Mouse (Mus musculus) limb, embryonic 11.5 days (tissue): ENCODE data around the gene Matn4. TPM values are rescaled to one million over a fixed set of nuclear protein-coding genes. Genes with fewer than 3 reads are reported as not detected.
A peak's percentile ranks its signal among the peaks of the same experiment; 100 is the strongest.

Experiments
- ATAC-seq: fragments of 200-750 bp; cut with Nextera tagmentation; 2 replicates; pipeline ENCODE4 v1.8.0; 2017; ENCODE audit warnings: low read depth; ENCODE audit not compliant: insufficient number of reproducible peaks, low FRiP score, low TSS enrichment
- DNase-seq: peaks from one replicate; pipeline ENCODE4 v3.0.0-alpha.2; 2015; ENCODE audit warnings: low spot score
- H3K27ac ChIP-seq: fragments of 300-500 bp; sonication (generic); replicated peaks from 2 replicates; pipeline ENCODE4 v1.5.1; 2014; ENCODE audit warnings: low read depth, mild to moderate bottlenecking, low read length
- H3K27me3 ChIP-seq: fragments of 300-500 bp; sonication (generic); 2 replicates; pipeline ENCODE4 v1.6.1; 2014; ENCODE audit warnings: mild to moderate bottlenecking, low read length, mixed read lengths; ENCODE audit not compliant: control insufficient read depth, insufficient read depth
- H3K36me3 ChIP-seq: fragments of 300-500 bp; sonication (generic); 2 replicates; pipeline ENCODE4 v1.6.1; 2014; ENCODE audit warnings: mild to moderate bottlenecking, low read length, moderate library complexity, mixed read lengths; ENCODE audit not compliant: control insufficient read depth, insufficient read depth
- H3K4me1 ChIP-seq: fragments of 300-500 bp; sonication (generic); 2 replicates; pipeline ENCODE4 v1.6.1; 2014; ENCODE audit warnings: low read length, mixed read lengths; ENCODE audit not compliant: control insufficient read depth, insufficient read depth
- H3K4me2 ChIP-seq: fragments of 300-500 bp; sonication (generic); 2 replicates; pipeline ENCODE4 v1.6.1; 2014; ENCODE audit warnings: low read depth, mild to moderate bottlenecking, moderate library complexity; ENCODE audit not compliant: severe bottlenecking
- H3K4me3 ChIP-seq: fragments of 300-500 bp; sonication (generic); 2 replicates; pipeline ENCODE4 v1.5.1; 2014; ENCODE audit warnings: low read depth, low read length
- H3K9ac ChIP-seq: fragments of 300-500 bp; sonication (generic); 2 replicates; pipeline ENCODE4 v1.6.1; 2014; ENCODE audit warnings: mild to moderate bottlenecking, low read length
- H3K9me3 ChIP-seq: fragments of 300-500 bp; sonication (generic); 2 replicates; pipeline ENCODE4 v1.6.1; 2016; ENCODE audit warnings: low read length; ENCODE audit not compliant: control insufficient read depth
- WGBS: fragments of 180-500 bp; shearing (Covaris S2); extraction: QIAGEN DNeasy Blood & Tissue Kit; methylation state at CpG from one replicate; pipeline ENCODE4 v1.1.7; 2014; 5-methylcytosine and 5-hydroxymethylcytosine counted together
- polyA plus RNA-seq: library from polyadenylated mRNA; unstranded; fragments of >200 nt; fragmentation: Nextera tagmentation; extraction: Ambion mirVana; gene quantifications from 2 replicates; pipeline ENCODE4 v1.2.1, GENCODE M21; 2014

Gene Matn4
- polyA plus RNA-seq, 1 experiment from 2014 or later = 3.6 TPM

DNA sequence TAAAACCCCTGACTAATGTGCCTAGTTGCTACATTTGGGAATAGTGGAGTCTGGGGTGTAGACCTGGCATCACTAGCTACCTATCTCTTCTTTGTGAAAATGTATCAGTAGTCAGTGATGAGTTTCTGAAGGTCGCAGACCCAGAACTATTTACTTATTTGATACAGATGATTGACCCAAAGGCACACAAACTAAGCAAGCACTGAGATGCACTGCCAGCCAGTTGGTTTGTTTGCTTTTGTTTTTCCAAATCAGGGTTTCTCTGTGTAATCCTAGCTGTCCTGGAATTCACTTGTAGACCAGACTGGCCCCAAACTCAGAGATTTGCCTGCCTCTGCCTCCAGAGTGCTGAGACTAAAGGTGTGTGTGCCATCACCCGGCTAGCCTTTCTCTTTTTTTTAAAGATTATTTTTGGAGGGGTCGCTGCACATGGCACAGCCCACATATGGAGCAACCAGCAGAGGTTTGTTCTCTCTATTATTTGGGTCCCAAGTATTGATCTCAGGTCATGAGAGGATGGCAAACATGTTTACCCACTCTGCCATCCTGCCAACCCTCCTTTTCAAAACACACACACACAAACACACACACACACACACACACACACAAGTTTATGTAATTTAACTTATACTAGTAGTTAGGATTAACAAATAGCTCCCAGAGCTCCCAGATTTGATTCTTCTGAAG is 40.6 kb upstream of the Matn4 start:
- WGBS = 85% methylated on average over 3 of the region's 3 CpGs
- no peaks in the 10 kb centered on the region for H3K9me3 ChIP-seq
- ATAC-seq (no peak), DNase-seq (no peak)
- H3K4me2 ChIP-seq = no peak overlapping the region
- no peak overlapping the region for H3K4me3 ChIP-seq
- H3K36me3 ChIP-seq = no peaks in the 10 kb centered on the region
- no peak overlapping the region for H3K9ac ChIP-seq
- peaks cover 9% of the 10 kb centered on the region; the same call in 1 of the 2 replicates for H3K4me1 ChIP-seq
- H3K27ac ChIP-seq = no peak overlapping the region
- H3K27me3 ChIP-seq = peaks cover 2% of the 10 kb centered on the region; the same call in 1 of the 2 replicates

DNA sequence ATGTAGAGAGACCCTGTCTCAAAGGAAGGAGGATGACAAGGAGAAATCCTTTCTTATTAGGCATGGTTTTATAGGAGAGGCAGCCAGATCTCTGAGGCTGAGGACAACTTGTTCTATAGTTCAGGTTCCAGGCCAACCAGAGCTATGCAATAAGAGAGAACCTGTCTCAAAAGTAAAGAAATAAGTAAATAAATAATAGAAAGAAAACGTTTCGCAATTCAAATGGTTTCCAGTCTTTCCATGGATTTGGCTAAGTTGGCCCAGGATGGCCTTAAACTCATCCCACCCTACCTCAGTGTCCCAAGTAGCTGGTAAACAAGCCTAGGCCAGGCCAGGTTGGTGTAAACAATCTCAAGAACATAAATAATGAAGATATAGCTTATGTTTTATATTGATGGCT is 39.7 kb upstream of the Matn4 start:
- no peaks in the 10 kb centered on the region for H3K36me3 ChIP-seq
- WGBS = 88% methylated on average over 2 of the region's 2 CpGs
- ATAC-seq = no peak

GRCm38 (mm10) chr2:164443460-164444000 is 38.6 kb upstream of the Matn4 start, which contains the start of gene Sdc4:
Gene Sdc4 (minus strand): TSS chr2:164443887.
- H3K4me2 ChIP-seq = peak within 1 kb of the TSS; percentile 92
- no peak for ATAC-seq
- H3K36me3 ChIP-seq = no peaks in the 10 kb centered on the region
- H3K27ac ChIP-seq = no peak within 1 kb of the TSS
- H3K4me1 ChIP-seq = peaks cover 11% of the 10 kb centered on the region
- no peak for DNase-seq
- H3K27me3 ChIP-seq = peaks cover 2% of the 10 kb centered on the region; the same call in 1 of the 2 replicates
- H3K9me3 ChIP-seq = no peaks in the 10 kb centered on the region
- WGBS = 8% methylated on average over 18 of the region's 18 CpGs
- peak within 1 kb of the TSS; percentile 61 for H3K4me3 ChIP-seq
- peak within 1 kb of the TSS; percentile 78 for H3K9ac ChIP-seq

More for the DNA sequence above, 39.7 kb upstream of the Matn4 start:
- DNase-seq = no peak
- Histone ChIP-seq H3K9ac (no peak overlapping the region), H3K4me1 (peaks cover 11% of the 10 kb centered on the region), H3K4me2 (no peak overlapping the region), H3K27me3 (peaks cover 2% of the 10 kb centered on the region; the same call in 1 of the 2 replicates), H3K27ac (no peak overlapping the region), H3K9me3 (no peaks in the 10 kb centered on the region), H3K4me3 (no peak overlapping the region)

GRCm38 (mm10) chr2:164443051-164443437 is 38.1 kb upstream of the Matn4 start:
- H3K9me3 ChIP-seq = no peaks in the 10 kb centered on the region
- no peak overlapping the region for H3K27ac ChIP-seq
- DNase-seq (peak; percentile 88), ATAC-seq (peak; percentile 85)
- peak overlapping the region; percentile 61 for H3K4me3 ChIP-seq
- H3K27me3 ChIP-seq = peaks cover 2% of the 10 kb centered on the region; the same call in 1 of the 2 replicates
- no peaks in the 10 kb centered on the region for H3K36me3 ChIP-seq
- peak overlapping the region; percentile 92 for H3K4me2 ChIP-seq
- peaks cover 11% of the 10 kb centered on the region for H3K4me1 ChIP-seq
- peak overlapping the region; percentile 78 for H3K9ac ChIP-seq
- WGBS = under 1% methylated on average over 26 of the region's 26 CpGs

GRCm38 (mm10) chr2:164442315-164443050 is 37.5 kb upstream of the Matn4 start:
- WGBS = 3% methylated on average over 29 of the region's 29 CpGs
- Histone ChIP-seq H3K36me3 (no peaks in the 10 kb centered on the region), H3K27ac (no peak overlapping the region), H3K9ac (peak overlapping the region; percentile 78), H3K9me3 (no peaks in the 10 kb centered on the region), H3K4me3 (peak overlapping the region; percentile 61), H3K27me3 (peaks cover 2% of the 10 kb centered on the region; the same call in 1 of the 2 replicates), H3K4me2 (peak overlapping the region; percentile 92), H3K4me1 (peaks cover 11% of the 10 kb centered on the region)
- DNase-seq (peak; percentile 56), ATAC-seq (no peak; the same call in 1 of the 2 replicates)

GRCm38 (mm10) chr2:164441731-164442130 is 36.8 kb upstream of the Matn4 start:
- H3K36me3 ChIP-seq = no peaks in the 10 kb centered on the region
- H3K4me3 ChIP-seq = peak overlapping the region; percentile 61
- H3K9me3 ChIP-seq = no peaks in the 10 kb centered on the region
- ATAC-seq (no peak), DNase-seq (no peak)
- WGBS = 27% methylated on average over 7 of the region's 7 CpGs
- peaks cover 17% of the 10 kb centered on the region for H3K4me1 ChIP-seq
- peak overlapping the region; percentile 92 for H3K4me2 ChIP-seq
- H3K9ac ChIP-seq = peak overlapping the region; percentile 78; the same call in 1 of the 2 replicates
- peaks cover 2% of the 10 kb centered on the region; the same call in 1 of the 2 replicates for H3K27me3 ChIP-seq
- no peak overlapping the region for H3K27ac ChIP-seq

GRCm38 (mm10) chr2:164441155-164441554 is 36.2 kb upstream of the Matn4 start:
- ATAC-seq (no peak), DNase-seq (no peak)
- peaks cover 22% of the 10 kb centered on the region for H3K4me1 ChIP-seq

GRCm38 (mm10) chr2:164440314-164440713 is 35.4 kb upstream of the Matn4 start:
- Histone ChIP-seq H3K4me2 (no peak overlapping the region), H3K27ac (no peak overlapping the region), H3K4me3 (no peak overlapping the region), H3K4me1 (peaks cover 23% of the 10 kb centered on the region), H3K9ac (no peak overlapping the region), H3K27me3 (peaks cover 2% of the 10 kb centered on the region; the same call in 1 of the 2 replicates), H3K9me3 (no peaks in the 10 kb centered on the region), H3K36me3 (no peaks in the 10 kb centered on the region)
- WGBS = 63% methylated on average over 5 of the region's 5 CpGs
- ATAC-seq (no peak), DNase-seq (no peak)

More at GRCm38 (mm10) chr2:164441155-164441554, 36.2 kb upstream of the Matn4 start:
- WGBS = 32% methylated on average over 8 of the region's 8 CpGs
- Histone ChIP-seq H3K4me2 (peak overlapping the region; percentile 92; the same call in 1 of the 2 replicates), H3K9me3 (no peaks in the 10 kb centered on the region), H3K4me3 (no peak overlapping the region), H3K9ac (no peak overlapping the region), H3K36me3 (no peaks in the 10 kb centered on the region), H3K27ac (no peak overlapping the region), H3K27me3 (peaks cover 2% of the 10 kb centered on the region; the same call in 1 of the 2 replicates)
